Mouse (Mus musculus) embryonic facial prominence, embryonic 11.5 days (tissue): ENCODE measurements around the gene Npr2. TPM values are rescaled to one million over a fixed set of nuclear protein-coding genes. Genes with fewer than 3 reads are reported as not detected.
A peak's percentile ranks its signal among the peaks of the same experiment; 100 is the strongest.

Source experiments
- ATAC-seq: fragments of 200-750 bp; cut with Nextera tagmentation; replicated peaks from 2 replicates; pipeline ENCODE4 v1.8.0; 2017; ENCODE audit warnings: low read depth; ENCODE audit not compliant: insufficient number of reproducible peaks, low FRiP score, low TSS enrichment
- DNase-seq: peaks from one replicate; pipeline ENCODE4 v3.0.0-alpha.2; 2015; ENCODE audit warnings: low spot score
- H3K27ac ChIP-seq: fragments of 300-500 bp; sonication (generic); replicated peaks from 2 replicates; pipeline ENCODE4 v1.5.1; 2014; ENCODE audit warnings: mild to moderate bottlenecking, low read depth, low read length, control low read depth
- H3K27me3 ChIP-seq: fragments of 300-500 bp; sonication (generic); 2 replicates; pipeline ENCODE4 v1.6.1; 2014; ENCODE audit warnings: mild to moderate bottlenecking, low read length, moderate library complexity, mixed read lengths; ENCODE audit not compliant: control insufficient read depth, insufficient read depth
- H3K36me3 ChIP-seq: fragments of 300-500 bp; sonication (generic); replicated peaks from 2 replicates; pipeline ENCODE4 v1.6.1; 2014; ENCODE audit warnings: low read depth, mild to moderate bottlenecking, low read length, moderate library complexity, mixed read lengths; ENCODE audit not compliant: control insufficient read depth, insufficient read depth
- H3K4me1 ChIP-seq: fragments of 300-500 bp; sonication (generic); 2 replicates; pipeline ENCODE4 v1.6.1; 2014; ENCODE audit warnings: low read length, mixed read lengths; ENCODE audit not compliant: control insufficient read depth, insufficient read depth
- H3K4me2 ChIP-seq: fragments of 300-500 bp; sonication (generic); 2 replicates; pipeline ENCODE4 v1.6.1; 2014; ENCODE audit warnings: low read depth, mild to moderate bottlenecking, control low read depth, low read length, moderate library complexity
- H3K4me3 ChIP-seq: fragments of 300-500 bp; sonication (generic); 2 replicates; pipeline ENCODE4 v1.5.1; 2014; ENCODE audit warnings: low read depth, low read length, control low read depth
- H3K9ac ChIP-seq: fragments of 300-500 bp; sonication (generic); replicated peaks from 2 replicates; pipeline ENCODE4 v1.6.1; 2014; ENCODE audit warnings: mild to moderate bottlenecking, control low read depth, low read length
- H3K9me3 ChIP-seq: fragments of 300-500 bp; sonication (generic); replicated peaks from 2 replicates; pipeline ENCODE4 v1.6.1; 2016; ENCODE audit warnings: mild to moderate bottlenecking, low read length, inconsistent platforms, mixed read lengths; ENCODE audit not compliant: control insufficient read depth
- WGBS: fragments of 180-500 bp; shearing (Covaris S2); extraction: QIAGEN DNeasy Blood & Tissue Kit; methylation state at CpG from one replicate; pipeline ENCODE4 v1.1.7; 2014; 5-methylcytosine and 5-hydroxymethylcytosine counted together
- polyA plus RNA-seq: library from polyadenylated mRNA; unstranded; fragments of >200 nt; fragmentation: Nextera tagmentation; extraction: Ambion mirVana; gene quantifications from 2 replicates; pipeline ENCODE4 v1.2.1, GENCODE M21; 2014

Gene Npr2
- polyA plus RNA-seq, 1 experiment from 2014 or later = 16.6 TPM

DNA sequence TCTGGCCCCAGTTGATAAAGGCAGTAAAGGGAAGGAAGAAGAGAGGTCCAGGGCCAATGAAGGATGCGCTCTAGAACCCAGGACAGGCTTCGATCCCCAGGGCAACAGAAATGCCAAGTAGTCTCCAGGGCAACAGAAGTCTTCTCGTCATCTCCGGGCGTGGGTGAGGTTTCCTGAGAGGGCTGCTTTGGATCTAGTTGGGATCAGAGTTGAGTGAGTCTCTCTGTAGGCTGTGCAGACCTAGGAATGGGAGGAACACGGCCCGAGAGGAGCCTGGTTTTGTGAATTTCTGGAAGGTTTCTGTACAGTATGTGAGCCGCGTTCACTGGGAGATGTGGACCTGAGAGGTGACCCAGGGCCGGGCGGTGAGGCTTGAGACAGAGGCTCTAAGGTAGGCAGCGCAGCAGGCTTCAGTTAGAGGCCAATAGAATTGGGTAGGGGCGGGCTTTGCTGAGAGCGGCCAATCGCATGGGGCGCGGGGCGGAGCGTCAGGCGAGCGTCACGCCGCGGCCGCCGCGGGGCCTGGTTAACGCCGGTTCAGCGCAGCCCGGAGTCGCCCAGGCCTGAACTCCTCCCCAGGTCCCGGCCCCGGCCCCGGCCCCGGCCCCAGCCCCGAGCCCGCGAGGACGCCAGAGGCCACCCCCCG lies 37.2 kb downstream of the Npr2 start, which contains the start of the genes Tmem8b and Fam221b:
Gene Tmem8b, plus strand, starts transcription at position 190 of the 646 bp plus-strand sequence.
Gene Fam221b, minus strand, starts transcription at position 364 of the 646 bp plus-strand sequence.
- H3K9ac ChIP-seq = peak within 1 kb of the TSS; percentile 89
- peak within 1 kb of the TSS; percentile 79 for H3K4me3 ChIP-seq
- H3K36me3 ChIP-seq = no peaks in the 10 kb centered on the region
- DNase-seq = peak; percentile 94
- H3K9me3 ChIP-seq = no peaks in the 10 kb centered on the region
- ATAC-seq = peak; percentile 92
- no peaks in the 10 kb centered on the region for H3K4me1 ChIP-seq
- H3K4me2 ChIP-seq = peak within 1 kb of the TSS; percentile 82
- no peak within 1 kb of the TSS; the same call in 1 of the 2 replicates for H3K27ac ChIP-seq
- H3K27me3 ChIP-seq = peaks cover 6% of the 10 kb centered on the region
- WGBS = 2% methylated on average over 38 of the region's 41 CpGs

DNA sequence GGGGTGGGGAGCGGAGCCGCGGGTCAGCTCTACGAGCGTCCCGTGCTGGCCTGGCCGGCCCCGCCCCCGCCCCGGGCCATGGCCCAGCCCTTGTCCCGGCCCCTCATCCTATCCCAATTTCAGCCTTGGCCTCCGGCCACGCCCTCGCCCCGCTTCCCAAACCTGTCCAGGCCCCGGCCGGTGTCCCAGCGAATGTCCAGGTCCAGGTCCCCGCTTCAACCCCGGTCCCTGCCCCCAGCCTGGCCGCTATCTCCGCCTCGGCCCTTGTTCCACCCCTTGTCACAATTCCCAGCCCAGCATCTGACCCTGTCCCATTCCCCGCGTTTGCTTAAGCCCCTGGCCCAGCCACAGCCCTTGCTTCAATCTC lies 37.7 kb downstream of the Npr2 start:
- under 1% methylated on average over 11 of the region's 25 CpGs for WGBS
- H3K27ac ChIP-seq = no peak overlapping the region; the same call in 1 of the 2 replicates
- DNase-seq (no peak), ATAC-seq (peak; percentile 74; the same call in 1 of the 2 replicates)
- H3K36me3 ChIP-seq = no peaks in the 10 kb centered on the region
- H3K9ac ChIP-seq = peak overlapping the region; percentile 89
- H3K9me3 ChIP-seq = no peaks in the 10 kb centered on the region
- H3K4me1 ChIP-seq = no peaks in the 10 kb centered on the region
- H3K4me3 ChIP-seq = peak overlapping the region; percentile 79
- H3K27me3 ChIP-seq = peaks cover 6% of the 10 kb centered on the region
- peak overlapping the region; percentile 82 for H3K4me2 ChIP-seq

DNA sequence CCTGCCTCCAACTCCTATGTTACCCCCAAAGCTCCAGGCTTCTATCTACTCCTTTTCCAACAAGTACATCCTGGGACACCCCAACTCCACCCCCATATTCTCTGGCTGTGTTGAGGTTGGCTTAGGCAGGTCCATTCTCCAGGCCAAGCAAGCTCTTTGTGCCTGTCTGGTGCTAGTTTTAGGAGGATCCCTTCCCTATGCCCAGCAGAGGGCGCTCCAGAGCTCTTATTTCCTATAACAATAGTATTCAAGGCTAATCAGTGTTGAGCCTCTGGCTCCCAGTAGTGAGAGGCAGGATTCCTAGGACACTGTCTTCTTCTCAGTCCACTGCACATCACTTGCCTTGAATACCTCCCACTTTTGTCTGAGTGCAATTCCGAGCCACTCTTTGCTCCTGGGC lies 40.3 kb downstream of the Npr2 start:
- 10% methylated on average over 2 of the region's 2 CpGs for WGBS
- no peaks in the 10 kb centered on the region for H3K36me3 ChIP-seq
- H3K9me3 ChIP-seq = no peaks in the 10 kb centered on the region
- DNase-seq (peak; percentile 96), ATAC-seq (no peak)
- H3K4me1 ChIP-seq = no peaks in the 10 kb centered on the region
- no peak overlapping the region for H3K27ac ChIP-seq
- no peak overlapping the region for H3K9ac ChIP-seq
- H3K4me3 ChIP-seq = no peak overlapping the region
- no peaks in the 10 kb centered on the region for H3K27me3 ChIP-seq
- H3K4me2 ChIP-seq = no peak overlapping the region

DNA sequence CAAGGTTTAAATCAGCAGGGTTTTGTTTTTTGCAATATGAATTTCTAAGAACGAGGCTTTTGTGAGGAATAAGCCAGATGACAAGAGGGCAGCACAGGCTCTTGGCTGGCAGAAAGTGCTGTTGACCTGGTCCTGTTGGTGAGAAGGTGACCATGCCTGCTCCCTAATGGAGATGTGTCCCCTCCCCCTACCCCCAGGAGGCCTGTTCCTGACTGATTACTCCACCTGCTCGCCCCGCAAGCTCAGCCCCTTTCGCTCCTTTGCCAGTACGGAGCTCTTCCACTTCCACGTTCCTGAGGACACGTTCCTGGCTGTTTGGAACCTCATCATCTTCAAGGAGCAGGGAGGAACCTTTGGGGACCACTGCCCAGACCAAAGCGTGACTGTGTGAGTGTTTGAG lies 42.0 kb downstream of the Npr2 start:
- 80% methylated on average over 8 of the region's 8 CpGs for WGBS
- DNase-seq (no peak), ATAC-seq (no peak)
- Histone ChIP-seq H3K9ac (no peak overlapping the region), H3K4me2 (no peak overlapping the region), H3K27me3 (no peaks in the 10 kb centered on the region), H3K9me3 (no peaks in the 10 kb centered on the region), H3K4me1 (no peaks in the 10 kb centered on the region), H3K36me3 (no peaks in the 10 kb centered on the region), H3K27ac (no peak overlapping the region), H3K4me3 (no peak overlapping the region)

DNA sequence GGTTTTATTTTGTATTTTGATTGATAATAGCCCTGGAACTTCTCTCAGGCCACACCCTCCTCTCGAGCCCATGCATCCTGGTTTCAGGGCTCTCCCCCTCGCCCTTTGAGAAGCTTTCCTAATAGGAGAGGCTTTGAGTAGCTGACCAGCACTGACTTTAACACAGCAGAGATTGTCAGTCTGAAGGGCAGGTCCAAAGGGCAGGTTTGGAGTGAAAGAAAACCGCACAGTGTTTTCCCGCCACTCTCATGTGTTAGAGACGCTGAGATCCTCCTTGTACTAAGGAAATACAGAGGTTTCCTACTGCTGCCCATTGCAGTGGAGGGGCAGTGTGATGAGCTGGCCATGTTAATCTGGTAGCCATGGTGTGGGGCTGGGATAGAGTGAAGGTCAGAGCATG lies 43.2 kb downstream of the Npr2 start:
- Histone ChIP-seq H3K36me3 (no peaks in the 10 kb centered on the region), H3K27me3 (no peaks in the 10 kb centered on the region), H3K4me3 (no peak overlapping the region), H3K4me1 (no peaks in the 10 kb centered on the region), H3K9me3 (no peaks in the 10 kb centered on the region), H3K9ac (no peak overlapping the region), H3K4me2 (no peak overlapping the region), H3K27ac (no peak overlapping the region)
- ATAC-seq (no peak), DNase-seq (no peak)
- 74% methylated on average over 5 of the region's 5 CpGs for WGBS

DNA sequence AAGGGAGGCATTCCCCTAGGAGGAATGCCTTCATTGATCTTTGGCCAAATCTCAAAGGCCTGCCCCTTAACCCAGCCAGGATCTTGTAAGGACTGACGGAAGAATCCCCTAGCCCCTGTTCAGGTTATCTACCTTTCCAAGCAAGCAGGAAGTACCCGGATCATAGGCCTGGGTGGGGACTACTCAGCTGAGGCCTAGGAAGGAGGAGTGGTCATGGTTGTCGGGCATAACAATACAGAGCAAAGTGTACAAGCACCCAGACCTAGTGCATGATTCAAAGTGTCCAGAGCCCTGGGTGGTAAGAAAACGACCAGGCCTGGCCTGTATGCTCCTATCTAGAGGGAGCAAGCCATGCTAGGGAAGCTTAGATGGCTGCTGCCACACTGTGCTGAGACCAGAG lies 43.9 kb downstream of the Npr2 start:
- DNase-seq = no peak
- Histone ChIP-seq H3K9ac (no peak overlapping the region), H3K4me3 (no peak overlapping the region), H3K27ac (no peak overlapping the region), H3K4me2 (no peak overlapping the region), H3K4me1 (no peaks in the 10 kb centered on the region), H3K36me3 (no peaks in the 10 kb centered on the region), H3K9me3 (no peaks in the 10 kb centered on the region), H3K27me3 (no peaks in the 10 kb centered on the region)
- 78% methylated on average over 4 of the region's 4 CpGs for WGBS
- ATAC-seq = no peak

DNA sequence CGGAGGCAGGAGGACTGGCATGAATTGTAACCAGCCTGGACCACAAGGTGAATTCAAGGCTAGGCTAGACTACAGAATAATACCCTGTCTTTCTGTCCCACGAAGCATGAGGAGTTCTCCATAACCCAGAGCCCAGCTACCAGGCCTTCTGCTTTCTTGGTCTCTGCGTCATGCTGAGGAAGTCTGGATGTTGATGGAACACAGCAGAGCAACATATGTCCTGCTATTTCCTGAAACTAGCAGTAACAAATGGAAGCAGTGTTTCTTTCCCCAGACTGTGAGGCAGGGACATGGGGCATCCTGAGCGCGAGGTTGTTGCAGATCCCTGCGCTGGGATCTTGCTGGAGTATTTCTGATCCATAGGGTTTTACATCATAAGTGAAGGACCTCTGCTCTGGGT lies 46.8 kb downstream of the Npr2 start:
- whole genome bisulfite sequencing = 92% methylated on average over 6 of the region's 6 CpGs
- Histone ChIP-seq H3K4me2 (no peak overlapping the region), H3K4me1 (no peaks in the 10 kb centered on the region), H3K4me3 (no peak overlapping the region), H3K27me3 (no peaks in the 10 kb centered on the region), H3K36me3 (no peaks in the 10 kb centered on the region; the same call in 1 of the 2 replicates), H3K9me3 (no peaks in the 10 kb centered on the region), H3K9ac (no peak overlapping the region), H3K27ac (no peak overlapping the region)
- DNase-seq = no peak
- ATAC-seq = no peak

DNA sequence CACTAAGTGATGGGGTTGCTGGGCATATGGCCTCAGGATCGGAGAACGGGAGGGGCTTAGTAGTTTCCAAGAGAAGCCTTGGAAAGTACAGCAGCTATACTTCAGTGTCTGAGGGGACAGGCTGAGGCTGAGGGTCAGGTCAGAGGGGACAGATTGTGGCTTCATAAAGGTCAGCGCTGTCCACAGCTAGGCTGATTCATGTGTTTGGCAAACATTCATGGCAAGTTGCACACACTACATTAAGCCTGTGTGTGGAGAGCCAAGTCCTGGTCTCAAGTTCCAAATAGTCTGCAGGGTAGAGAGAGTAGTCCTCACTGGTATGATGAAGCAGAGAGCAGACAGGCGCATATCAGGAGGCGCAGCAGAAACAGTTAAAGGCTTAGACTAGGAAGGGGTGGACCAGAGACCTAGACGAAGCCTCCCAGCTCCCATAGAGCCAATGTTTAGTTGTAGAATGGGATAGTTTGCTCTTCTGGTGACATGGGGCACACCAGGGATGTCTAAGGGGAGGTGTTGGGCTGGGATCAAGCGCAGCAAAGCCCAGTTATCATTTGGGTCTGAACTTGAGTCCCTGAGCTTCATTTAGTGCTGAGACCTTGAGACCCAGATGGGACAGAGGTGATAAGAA lies 47.8 kb downstream of the Npr2 start:
- Histone ChIP-seq H3K4me1 (no peaks in the 10 kb centered on the region), H3K27me3 (no peaks in the 10 kb centered on the region), H3K36me3 (no peaks in the 10 kb centered on the region; the same call in 1 of the 2 replicates), H3K9ac (no peak overlapping the region), H3K4me3 (no peak overlapping the region), H3K9me3 (no peaks in the 10 kb centered on the region), H3K27ac (no peak overlapping the region), H3K4me2 (no peak overlapping the region)
- DNase-seq (no peak), ATAC-seq (no peak)
- 88% methylated on average over 7 of the region's 7 CpGs for whole genome bisulfite sequencing
